Mouse (Mus musculus) cerebellum, adult 8-10 months (tissue): ENCODE measurements around the gene Dnm1.
"Not testable (repeated sequence)": the region's sequence is repeated elsewhere in the genome, so short reads cannot be mapped to it uniquely, and the experiment has no call there.

Experiments used
- DNase-seq: peaks from one replicate; pipeline ENCODE4 v3.0.0; 2022

Gene Dnm1

DNA sequence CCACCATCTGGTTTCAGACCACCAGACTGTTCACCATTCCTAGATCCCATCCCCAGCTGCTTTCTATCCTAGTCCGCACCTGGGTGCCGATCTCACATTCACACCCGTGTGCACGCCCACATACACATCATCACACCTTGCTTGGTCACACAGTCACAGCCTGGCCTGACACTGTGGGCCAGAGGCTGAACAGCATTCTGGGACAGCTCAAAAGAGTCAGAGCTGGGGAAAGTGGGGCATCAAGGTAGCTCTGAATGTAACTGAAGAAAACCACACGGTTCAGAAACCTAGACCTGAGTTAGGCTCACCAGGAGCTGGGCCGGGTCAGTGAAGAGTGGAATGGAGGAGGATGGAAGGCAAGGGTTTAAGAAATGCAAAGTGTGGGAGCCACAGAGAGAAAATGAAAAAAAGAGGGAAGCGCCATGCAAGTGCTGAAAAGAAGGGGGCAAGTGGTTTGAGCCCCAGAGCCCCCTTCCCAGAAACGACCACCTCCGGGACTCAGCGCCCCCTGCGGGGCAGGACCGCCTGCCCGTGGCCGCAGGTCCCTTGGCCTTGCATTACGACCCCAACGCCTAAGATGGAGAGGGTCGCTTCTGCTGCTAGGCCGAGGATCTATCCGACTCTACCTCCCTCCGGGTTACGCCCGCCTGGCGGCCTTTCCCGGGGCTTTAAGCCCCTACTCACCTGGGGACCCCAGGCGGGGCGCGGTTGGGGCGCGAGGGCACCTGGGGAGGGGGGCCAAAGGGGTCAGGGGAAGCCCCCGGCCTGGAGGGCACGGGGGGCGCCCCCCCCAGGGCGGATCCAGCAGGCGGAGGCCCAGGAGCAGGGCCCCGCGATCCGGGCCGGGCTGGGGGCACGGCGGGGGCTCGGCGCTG is 41.5 kb downstream of the Dnm1 start:
- peak; percentile 33 for DNase-seq

DNA sequence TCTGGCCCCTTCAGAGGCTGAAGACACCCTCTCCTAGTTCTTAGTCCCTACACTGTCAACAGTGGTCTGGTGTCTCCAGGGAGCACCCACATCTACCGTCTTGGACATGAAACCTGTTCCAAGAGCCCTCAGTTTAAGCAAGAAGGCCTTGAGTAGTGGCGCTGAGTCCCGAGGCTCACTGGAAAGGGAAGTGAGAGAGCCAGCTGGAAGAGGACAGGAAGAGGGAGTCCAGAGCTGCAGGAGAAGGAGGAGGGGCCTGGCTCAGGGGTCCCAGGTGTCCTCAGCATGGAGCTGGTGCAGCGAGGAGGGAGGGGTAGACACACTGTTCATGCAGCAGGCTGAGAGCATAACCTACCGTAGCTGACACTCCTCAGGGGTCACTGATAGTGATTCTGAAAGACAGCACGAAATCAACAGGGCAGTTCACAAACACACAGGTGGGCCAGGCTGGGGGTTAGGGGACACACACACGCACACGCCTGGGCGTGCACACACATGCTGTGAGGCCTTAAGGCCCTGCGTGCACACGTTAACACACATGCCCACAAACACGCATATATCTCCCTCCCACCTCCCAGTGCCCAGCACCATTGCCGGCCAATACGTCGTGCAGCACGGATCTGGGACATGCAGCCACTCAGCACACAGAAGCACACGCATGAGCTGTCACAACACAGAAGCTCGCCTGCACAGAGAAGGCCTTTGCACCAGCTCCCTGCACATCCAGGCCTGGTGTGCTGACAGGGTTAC is 42.9 kb downstream of the Dnm1 start:
- DNase-seq: peak; percentile 30

DNA sequence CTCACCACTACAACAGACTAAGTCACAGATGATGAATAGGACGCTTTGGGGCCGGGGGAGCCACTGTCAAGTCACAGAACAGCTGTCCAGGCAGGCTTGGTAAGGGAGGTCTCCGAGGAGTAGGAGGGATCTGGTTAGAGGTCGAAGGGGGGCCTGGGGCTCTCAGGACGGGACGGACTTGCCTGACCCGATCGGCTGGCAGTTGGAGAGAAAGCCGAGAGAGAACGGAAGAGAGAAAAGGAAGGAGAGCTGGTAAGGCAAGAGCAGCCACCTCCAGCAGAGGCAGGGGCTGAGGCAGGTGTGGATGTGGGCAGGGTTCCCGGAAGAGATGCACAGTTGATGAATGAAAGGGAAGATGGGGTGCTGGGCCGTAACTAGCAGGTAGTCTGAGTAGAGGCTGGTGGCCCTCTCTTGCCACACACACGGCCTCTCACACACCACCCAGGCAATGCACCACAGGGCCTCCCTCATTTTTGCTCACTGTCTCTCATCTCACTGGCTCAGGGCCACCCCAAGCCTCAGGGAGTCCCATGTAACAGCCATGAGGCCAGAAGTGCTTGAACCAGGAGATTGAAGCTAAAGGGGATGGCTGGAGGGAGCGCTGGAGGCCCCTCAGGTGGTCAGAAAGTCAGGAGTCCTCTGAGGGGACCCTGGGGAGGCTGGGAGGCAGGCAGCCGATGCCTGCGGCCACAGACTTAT is 44.1 kb downstream of the Dnm1 start:
- peak; percentile 51 for DNase-seq

DNA sequence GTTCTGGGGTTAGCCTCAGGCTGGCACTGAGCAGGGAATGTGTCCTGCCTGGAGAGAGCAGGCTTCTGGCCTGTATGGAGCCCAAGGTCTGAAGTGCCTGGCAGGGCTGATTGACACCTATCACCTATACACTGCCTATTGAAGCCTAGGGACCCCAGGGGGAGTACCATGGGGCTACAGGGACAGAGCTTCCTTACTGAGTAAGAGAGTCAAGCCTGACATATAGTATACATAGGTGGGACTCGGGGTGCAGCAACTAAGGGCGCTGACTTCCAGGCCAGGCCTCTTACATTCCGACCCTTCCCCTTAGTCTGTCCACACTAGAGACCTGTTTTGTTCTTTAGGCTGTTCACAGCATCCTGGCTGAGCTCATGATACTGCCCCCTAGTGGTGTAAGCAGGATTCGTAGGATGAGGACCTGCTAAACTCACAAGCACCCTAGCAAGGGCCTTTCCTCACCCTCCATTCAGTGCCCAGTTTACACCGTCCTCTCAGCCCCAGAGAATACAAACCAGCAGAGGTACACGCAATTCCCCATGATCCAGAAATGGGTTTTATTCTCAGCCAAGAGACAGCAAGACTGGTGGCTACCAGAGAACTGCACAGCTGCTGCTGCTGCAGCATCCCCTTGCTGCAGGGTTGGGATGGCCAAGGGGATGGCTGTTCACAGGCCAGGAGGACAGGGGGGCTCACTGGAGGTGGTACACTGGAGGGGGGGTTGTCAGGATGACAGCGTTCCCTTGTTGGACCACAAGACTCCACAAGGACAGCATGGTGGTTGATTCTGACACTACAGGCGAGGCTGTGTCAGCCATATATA is 45.0 kb downstream of the Dnm1 start:
- DNase-seq: peak; percentile 82

DNA sequence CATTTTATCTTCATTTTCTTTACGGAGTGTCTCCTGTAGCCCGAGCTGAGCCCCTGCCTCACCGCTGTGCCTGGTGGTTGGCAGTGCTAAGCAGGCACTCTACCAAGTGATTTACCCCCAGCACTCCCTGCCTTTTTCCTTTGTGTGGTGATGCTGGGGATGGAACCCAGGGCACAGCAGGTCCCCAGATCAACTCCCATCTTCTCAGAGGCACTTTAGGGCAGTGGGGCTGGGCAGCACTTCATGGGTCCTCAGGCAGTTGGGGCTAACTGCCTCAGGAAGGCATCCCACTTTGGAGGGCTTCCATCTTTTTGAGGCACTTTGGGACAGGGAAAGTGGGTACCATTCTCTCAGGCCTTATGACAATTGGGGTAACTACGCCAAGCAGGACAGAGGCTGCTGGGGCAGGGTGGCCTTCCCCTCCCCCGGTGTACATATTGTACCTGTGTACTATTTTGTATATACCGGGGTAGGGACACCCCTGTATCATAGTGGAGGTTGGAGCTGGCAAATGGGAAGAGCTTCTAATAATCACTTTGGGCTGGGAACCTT is 45.8 kb downstream of the Dnm1 start:
- DNase-seq: no peak

DNA sequence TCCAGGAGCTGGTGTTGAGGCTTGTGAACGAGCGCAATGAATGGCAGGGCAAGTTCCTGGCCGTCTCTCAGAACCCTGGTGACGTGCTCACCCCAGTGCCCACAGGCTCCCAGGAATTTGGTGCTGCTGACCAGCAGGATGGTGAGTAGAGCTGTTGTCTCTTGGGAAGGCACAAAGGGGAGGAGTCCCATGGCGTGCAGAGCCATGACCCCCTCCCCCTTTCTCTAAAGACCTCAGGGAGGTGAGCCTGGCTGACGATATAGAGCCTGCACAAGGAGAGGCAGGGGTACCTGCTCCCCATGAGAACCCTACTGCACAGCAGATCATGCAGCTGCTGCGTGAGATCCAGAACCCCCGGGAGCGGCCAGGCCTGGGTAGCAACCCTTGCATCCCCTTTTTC is 47.0 kb downstream of the Dnm1 start:
- peak; percentile 34 for DNase-seq

DNA sequence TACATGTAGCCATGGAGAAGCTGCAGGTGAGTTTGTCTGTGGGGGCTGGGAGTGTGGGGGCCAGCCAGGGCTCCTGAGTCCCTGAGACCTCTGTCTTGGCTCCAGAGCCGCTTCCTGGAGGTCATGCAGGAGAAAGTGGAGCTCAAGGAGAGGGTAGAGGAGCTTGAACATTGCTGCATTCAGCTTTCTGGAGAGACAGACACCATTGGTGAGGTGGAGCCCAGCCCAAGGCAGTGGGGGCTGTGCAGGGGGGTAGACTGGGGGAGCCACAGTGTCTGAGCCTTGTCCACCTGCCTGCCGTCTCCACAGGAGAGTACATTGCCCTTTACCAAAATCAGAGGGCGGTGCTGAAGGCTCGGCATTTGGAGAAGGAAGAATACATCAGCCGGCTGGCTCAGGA is 47.5 kb downstream of the Dnm1 start:
- no peak for DNase-seq

DNA sequence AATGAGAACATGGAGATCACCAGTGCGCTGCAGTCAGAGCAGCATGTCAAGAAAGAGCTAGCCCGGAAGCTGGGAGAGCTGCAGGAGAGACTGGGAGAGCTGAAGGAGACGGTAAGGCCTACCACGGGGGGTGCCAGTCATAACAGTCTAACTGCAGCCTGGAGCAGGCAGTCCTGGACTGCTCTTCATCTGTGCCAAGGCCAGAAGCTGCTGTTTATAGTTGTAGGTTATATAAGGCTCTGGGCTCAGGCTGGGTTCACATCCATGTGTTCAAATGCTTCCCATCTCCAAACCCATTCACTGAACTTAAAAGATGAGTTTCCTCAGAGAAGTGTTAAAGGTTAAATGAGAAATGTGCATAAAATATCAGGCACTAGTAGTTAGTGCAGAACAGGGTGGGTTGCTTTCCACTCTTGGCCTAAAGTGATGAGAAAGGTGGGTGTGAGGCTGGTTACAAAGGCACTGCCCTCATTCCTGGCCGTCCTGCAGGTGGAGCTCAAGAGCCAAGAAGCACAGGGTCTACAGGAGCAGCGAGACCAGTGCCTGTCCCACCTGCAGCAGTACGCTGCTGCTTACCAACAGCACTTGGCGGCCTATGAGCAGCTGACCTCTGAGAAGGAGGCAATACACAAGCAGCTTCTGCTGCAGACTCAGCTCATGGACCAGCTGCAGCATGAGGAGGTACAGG is 48.8 kb downstream of the Dnm1 start:
- DNase-seq: peak; percentile 81

DNA sequence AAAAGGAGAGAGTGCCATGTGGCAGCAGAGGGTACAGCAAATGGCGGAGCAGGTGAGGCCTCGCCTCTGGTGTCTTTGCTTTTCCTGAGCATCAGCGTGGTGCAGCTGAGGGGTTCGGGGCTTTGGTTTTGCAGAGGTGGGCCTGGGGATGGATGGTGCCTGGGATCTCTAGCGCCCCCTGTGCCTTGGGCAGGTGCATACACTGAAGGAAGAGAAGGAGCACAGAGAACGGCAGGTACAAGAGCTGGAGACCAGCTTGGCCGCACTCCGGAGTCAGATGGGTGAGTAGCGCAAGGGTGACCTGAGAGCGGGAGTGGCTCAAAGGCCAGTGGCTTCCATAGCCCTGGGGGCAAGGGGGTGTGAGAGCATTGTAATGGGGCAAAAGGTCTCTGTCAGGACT is 50.2 kb downstream of the Dnm1 start:
- no peak for DNase-seq

DNA sequence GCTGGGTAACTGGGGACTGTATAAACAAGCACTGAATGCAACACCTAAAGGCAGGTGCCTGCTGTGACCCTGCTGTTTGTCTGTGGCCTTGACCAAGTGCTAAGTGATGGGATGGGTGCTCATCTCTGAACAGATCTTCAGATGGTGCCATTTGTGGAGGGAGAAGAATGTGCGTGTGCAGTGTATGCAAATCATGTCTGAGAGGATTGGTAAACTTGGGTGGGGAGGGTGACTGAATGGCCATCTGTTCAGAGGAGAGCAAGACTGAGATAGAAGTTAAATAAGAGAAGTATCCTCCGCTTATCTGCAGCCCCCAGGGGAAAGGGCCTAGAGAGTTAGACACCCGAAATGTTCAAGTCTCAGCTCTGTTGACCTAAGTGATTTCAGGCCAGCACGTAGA is 53.7 kb downstream of the Dnm1 start:
- no peak for DNase-seq

DNA sequence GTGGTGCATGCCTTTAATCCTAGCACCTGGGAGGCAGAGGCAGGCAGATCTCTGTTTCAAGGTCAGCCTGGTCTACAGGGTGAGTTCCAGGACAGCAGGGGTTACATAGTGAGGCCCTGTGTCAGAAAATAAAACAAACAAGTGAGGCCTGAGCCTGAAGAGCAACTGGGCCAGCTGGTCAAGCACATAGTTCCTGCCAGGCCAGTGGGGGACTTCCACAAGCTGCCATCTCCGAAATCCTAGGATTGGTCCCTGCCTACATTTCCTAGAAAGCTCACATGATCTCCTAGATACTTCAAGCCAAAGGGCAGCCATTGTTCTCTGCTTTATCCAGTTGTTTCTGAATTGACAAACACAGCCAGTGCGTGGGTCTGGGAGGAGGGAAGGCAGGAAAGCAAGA is 57.3 kb downstream of the Dnm1 start:
- DNase-seq: not testable (repeated sequence)

DNA sequence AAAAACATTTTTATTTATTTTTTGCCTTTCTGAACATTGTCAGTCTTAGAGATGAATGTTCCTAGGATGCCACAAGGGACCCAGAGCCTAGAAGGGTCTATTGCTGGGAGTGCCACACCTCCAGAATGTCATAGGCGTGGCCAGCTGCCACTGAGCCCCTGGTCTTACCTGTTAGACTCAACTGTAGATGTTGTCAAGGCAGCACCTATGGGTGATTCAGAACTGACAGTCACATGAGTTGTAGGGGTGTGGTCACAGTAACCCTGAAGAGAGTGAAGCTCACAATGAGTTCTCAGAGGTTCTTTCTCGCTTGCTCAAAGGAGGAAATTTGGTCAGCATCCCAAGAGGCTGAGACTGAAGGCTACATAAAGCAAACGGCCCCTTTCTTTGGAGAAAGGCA is 57.9 kb downstream of the Dnm1 start:
- DNase-seq: no peak

DNA sequence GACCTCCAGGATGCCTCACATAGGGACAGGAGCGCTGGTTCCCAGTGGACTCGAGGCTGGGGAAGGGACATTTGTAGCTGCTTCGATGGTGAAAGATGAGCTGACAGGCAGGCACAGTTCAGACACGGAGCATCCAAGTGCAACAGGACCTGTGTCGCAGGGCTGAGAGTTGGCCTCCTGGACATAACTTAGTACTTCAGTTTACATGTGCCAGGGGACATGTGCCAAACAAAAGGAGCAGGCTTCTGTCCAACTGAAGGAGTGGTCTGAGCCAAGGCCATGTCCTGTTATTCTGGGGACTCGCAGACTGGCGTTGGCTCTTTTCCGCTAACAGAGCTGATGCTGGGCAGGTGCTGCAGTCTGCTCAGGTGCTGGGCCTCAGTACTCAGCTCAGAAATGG is 58.8 kb downstream of the Dnm1 start:
- no peak for DNase-seq

DNA sequence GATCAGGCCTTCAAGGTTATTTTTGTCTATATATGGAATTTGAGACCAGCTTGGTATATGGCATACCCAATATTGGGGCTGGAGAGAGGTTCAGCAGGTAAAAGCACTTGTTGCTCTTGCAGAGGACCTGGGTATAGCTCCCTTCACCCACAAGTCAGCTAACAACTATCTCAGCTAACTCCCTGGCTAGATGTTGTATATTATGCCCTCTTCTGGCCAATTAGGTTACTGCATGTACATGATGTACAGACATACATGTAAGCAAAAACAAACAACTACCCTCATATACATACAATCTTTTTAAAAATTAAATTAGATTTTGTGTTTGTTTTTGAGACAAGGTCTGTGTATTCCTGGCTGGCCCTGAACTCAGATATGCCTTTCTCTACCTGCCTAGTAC is 63.6 kb downstream of the Dnm1 start:
- no peak for DNase-seq

DNA sequence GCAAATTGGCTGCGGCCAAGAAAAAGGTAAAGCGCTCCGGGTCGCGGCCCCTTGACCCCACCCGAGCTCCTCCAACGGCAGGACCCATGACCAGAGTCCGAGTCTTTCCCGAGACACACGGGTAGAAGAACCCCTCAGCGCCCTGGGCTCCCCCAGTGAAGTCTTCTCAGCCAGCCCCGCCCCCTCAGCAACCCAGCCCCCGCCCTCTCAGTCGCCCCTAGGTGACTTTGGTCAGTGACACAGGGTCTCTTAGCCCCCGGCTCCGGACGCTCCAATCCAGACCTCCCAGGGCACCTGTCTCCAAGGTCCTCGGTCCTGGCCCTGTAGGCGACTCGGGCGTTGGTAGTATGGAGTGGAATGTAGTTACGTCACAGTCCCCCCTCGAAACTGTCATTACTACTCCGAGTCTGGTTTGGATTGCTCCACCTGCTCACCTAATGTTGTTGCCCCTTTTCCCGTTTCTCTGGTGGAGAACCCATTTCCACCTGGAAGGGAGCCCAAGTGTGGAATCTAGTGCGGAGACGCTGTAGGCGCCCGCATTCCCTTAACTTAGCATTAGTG is 64.7 kb downstream of the Dnm1 start:
- DNase-seq: no peak

DNA sequence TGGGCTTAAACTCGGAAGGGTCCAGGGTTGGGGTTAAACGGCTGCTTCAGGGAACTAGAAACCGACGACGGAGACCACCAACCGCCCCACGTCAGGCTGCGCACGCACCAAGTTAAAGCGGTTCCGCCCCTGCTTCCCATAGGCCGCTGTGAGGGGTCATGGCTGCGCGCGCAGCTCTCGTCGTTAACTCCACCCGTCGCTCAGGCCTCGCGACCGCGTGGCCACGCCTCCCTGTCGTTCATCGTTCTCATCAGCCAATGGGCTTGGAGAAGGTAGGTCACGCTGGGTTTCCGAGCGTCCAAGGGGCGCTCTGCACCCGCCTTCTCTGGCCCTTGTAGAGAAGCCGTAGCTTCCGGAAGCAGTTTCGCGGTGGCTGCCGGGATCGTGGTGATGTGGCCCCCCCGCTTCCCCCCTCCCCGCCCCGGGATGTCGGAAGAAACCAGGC is 65.2 kb downstream of the Dnm1 start, which contains the start of gene Swi5:
Gene Swi5 (minus strand): TSS at position 153 of the 445 bp plus-strand sequence.
- peak; percentile 96 for DNase-seq

DNA sequence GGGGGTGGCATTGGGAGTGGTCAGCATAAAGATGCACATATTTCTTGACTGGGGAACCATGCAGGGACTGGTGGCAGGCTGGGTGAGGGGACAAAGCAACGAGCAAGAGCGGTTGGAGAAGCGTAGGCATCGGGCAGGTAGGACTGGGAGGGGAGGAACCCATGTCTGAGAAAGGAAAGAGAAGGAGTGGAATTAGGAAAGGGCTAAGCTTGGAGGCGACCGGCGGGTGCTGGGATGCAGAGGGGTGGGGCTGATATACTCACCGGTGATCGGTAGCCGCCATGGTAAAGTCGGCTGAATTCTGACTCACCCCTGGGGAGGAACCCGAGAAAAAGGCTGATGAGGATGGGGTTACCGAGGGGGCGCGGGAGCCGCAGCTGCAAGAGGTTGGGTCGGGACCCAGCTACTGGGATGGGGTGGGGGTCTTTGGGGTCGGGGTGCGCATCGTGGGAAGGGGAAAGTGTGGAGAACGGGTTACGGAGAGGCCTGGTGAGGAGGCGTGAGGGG is 65.8 kb downstream of the Dnm1 start, which contains the start of gene Golga2:
Gene Golga2 (plus strand): TSS at position 51 of the 507 bp plus-strand sequence.
- DNase-seq: no peak

DNA sequence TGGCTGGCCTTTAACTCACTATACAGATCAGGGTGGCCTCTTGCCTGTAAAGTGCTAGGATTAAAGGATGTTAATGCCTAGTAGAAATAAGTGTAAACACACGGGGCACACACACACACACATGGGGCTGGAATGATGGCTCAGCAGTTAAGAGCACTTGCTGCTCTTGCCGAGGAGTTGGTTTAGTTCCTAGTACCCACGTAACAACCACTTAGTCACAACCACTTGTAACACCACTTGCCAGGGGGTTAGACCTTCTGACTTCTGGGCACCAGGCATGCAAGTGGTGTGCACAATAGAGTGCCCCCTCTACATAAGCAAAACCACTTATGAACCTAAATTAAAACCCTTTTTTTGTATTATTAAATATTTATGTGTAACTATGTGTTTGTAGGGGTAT is 69.2 kb downstream of the Dnm1 start:
- no peak for DNase-seq

DNA sequence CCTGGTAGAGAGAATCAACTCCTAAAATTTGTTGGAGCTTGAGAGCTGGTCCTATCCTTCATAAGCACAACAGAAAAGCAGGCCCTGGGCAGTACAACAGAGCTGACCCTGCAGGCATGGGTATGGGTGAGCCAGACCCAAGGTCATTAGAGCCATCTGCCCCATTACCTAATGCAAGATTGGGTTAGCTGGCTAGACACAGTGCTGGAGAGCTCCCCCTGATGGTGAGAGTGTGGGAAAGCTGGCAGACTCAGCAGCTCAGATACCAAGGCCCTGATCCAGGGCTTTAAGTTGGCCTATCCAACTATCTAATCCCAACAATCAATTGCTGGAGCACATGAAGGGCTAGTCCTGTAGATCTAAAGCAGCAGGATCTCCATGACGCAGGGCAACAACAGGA is 70.4 kb downstream of the Dnm1 start:
- peak; percentile 45 for DNase-seq

DNA sequence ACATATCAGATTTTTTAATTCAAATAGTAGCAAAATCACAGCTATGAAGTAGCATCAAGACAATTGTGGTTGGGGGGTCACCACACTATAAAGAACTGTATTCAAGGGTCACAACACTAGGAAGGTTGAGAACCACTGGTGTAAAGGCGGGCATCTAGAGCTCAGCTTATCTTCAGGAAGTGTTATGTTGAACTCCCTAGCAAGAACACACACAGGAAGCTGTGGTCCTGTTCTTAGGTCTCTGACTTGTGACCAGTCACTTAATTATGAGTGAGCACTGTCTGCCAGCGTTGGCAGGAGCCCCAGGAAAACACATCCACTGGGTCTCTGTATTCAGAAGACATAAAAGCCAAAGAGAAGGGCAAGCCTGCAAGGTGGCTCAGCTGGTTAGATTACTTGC is 70.8 kb downstream of the Dnm1 start:
- DNase-seq: no peak

DNA sequence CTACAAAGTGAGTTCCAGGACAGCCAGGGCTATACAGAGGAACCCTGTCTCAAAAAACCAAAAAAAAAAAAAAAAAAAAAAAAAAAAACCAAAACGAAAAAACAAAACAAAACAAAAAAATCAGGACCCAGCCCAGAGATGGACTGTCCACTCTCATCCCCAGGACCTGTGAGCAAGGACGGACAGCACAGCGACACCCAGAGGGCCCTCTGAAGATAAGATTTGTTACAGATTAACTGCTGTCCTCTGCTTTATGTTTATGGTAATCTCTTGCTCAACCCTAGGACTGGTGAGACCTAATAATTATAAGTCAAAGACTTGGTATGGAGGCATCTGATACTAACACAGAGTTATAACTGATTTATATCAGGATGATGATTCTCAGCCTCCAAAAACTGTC is 77.3 kb downstream of the Dnm1 start:
- DNase-seq: no peak
